Mouse (Mus musculus) kidney, embryonic 16.5 days (tissue): ENCODE measurements around the gene Gatad2a. TPM values are rescaled to one million over a fixed set of nuclear protein-coding genes. Genes with fewer than 3 reads are reported as not detected.

Experiments used
- ATAC-seq: fragments of 200-750 bp; cut with Nextera tagmentation; 2 replicates; pipeline ENCODE4 v1.8.0; 2017; ENCODE audit warnings: moderate TSS enrichment; ENCODE audit not compliant: low FRiP score, low TSS enrichment
- H3K27ac ChIP-seq: fragments of 300-500 bp; sonication (generic); 2 replicates; pipeline ENCODE4 v1.5.1; 2014; ENCODE audit warnings: low read length
- H3K27me3 ChIP-seq: fragments of 300-500 bp; sonication (generic); 2 replicates; pipeline ENCODE4 v1.6.1; 2014; ENCODE audit warnings: low read length, control low read depth, mixed read lengths; ENCODE audit not compliant: insufficient read depth
- H3K36me3 ChIP-seq: fragments of 300-500 bp; sonication (generic); 2 replicates; pipeline ENCODE4 v1.6.1; 2014; ENCODE audit warnings: low read length, control low read depth, mixed read lengths; ENCODE audit not compliant: insufficient read depth
- H3K4me1 ChIP-seq: fragments of 300-500 bp; sonication (generic); 2 replicates; pipeline ENCODE4 v1.6.1; 2014; ENCODE audit warnings: low read length, control low read depth, mixed read lengths; ENCODE audit not compliant: insufficient read depth
- H3K4me2 ChIP-seq: fragments of 300-500 bp; sonication (generic); replicated peaks from 2 replicates; pipeline ENCODE4 v1.6.1; 2014; ENCODE audit warnings: low read depth, low read length
- H3K4me3 ChIP-seq: fragments of 300-500 bp; sonication (generic); 2 replicates; pipeline ENCODE4 v1.5.1; 2014; ENCODE audit warnings: mild to moderate bottlenecking, low read length
- H3K9ac ChIP-seq: fragments of 300-500 bp; sonication (generic); replicated peaks from 2 replicates; pipeline ENCODE4 v1.6.1; 2014; ENCODE audit warnings: low read length
- H3K9me3 ChIP-seq: fragments of 300-500 bp; sonication (generic); 2 replicates; pipeline ENCODE4 v1.6.1; 2016; ENCODE audit warnings: low read length, control low read depth
- WGBS: fragments of 180-500 bp; shearing (Covaris S2); extraction: QIAGEN DNeasy Blood & Tissue Kit; methylation state at CpG from one replicate; pipeline ENCODE4 v1.1.7; 2014; 5-methylcytosine and 5-hydroxymethylcytosine counted together
- polyA plus RNA-seq: library from polyadenylated mRNA; unstranded; fragments of >200 nt; fragmentation: Nextera tagmentation; extraction: Ambion mirVana; gene quantifications from 2 replicates; pipeline ENCODE4 v1.2.1, GENCODE M21; 2015

Gene Gatad2a
- polyA plus RNA-seq, 1 experiment from 2014 or later = 40.6 TPM

- Histone ChIP-seq H3K4me2 (peak overlapping the region; percentile 49), H3K27me3 (peaks cover 90% of the 10 kb centered on the region), H3K27ac (no peak overlapping the region), H3K36me3 (no peaks in the 10 kb centered on the region), H3K9ac (no peak overlapping the region), H3K9me3 (0 out of 2 replicates have a peak, but pooled peaks cover 4% of the 10 kb centered on the region), H3K4me1 (peaks cover 14% of the 10 kb centered on the region), H3K4me3 (peak overlapping the region; percentile 37; the same call in 1 of the 2 replicates)
- no peak for ATAC-seq
- WGBS = 16% methylated on average over 52 of the region's 52 CpGs
Observed at GRCm38 (mm10) chr8:69882833-69883600, 113.2 kb downstream of the Gatad2a start.

- Histone ChIP-seq H3K36me3 (no peaks in the 10 kb centered on the region), H3K9ac (peak overlapping the region; percentile 61), H3K27me3 (peaks cover 82% of the 10 kb centered on the region), H3K9me3 (0 out of 2 replicates have a peak, but pooled peaks cover 4% of the 10 kb centered on the region), H3K4me2 (peak overlapping the region; percentile 49), H3K27ac (no peak overlapping the region), H3K4me3 (peak overlapping the region; percentile 37), H3K4me1 (peaks cover 6% of the 10 kb centered on the region)
- 6% methylated on average over 103 of the region's 103 CpGs for WGBS
- ATAC-seq = peak; percentile 35; the same call in 1 of the 2 replicates
Observed at GRCm38 (mm10) chr8:69882021-69882756, 114.0 kb downstream of the Gatad2a start.

GRCm38 (mm10) chr8:69881261-69881865 is 114.8 kb downstream of the Gatad2a start:
- peaks cover 74% of the 10 kb centered on the region for H3K27me3 ChIP-seq
- H3K9me3 ChIP-seq = 0 out of 2 replicates have a peak, but pooled peaks cover 4% of the 10 kb centered on the region
- ATAC-seq = no peak
- H3K27ac ChIP-seq = no peak overlapping the region
- H3K4me2 ChIP-seq = peak overlapping the region; percentile 49
- 18% methylated on average over 79 of the region's 79 CpGs for WGBS
- H3K4me3 ChIP-seq = peak overlapping the region; percentile 37
- peak overlapping the region; percentile 61 for H3K9ac ChIP-seq
- no peaks in the 10 kb centered on the region for H3K36me3 ChIP-seq
- no peaks in the 10 kb centered on the region; the same call in 1 of the 2 replicates for H3K4me1 ChIP-seq

- ATAC-seq = no peak
- Histone ChIP-seq H3K9me3 (0 out of 2 replicates have a peak, but pooled peaks cover 4% of the 10 kb centered on the region), H3K9ac (no peak overlapping the region), H3K27ac (no peak overlapping the region), H3K4me3 (peak overlapping the region; percentile 37), H3K4me1 (no peaks in the 10 kb centered on the region; the same call in 1 of the 2 replicates), H3K27me3 (peaks cover 68% of the 10 kb centered on the region), H3K4me2 (peak overlapping the region; percentile 49; the same call in 1 of the 2 replicates), H3K36me3 (no peaks in the 10 kb centered on the region)
- 10% methylated on average over 37 of the region's 37 CpGs for WGBS
Observed at GRCm38 (mm10) chr8:69880841-69881240, 115.3 kb downstream of the Gatad2a start.

GRCm38 (mm10) chr8:69879678-69880077 is 116.5 kb downstream of the Gatad2a start:
- Histone ChIP-seq H3K36me3 (no peaks in the 10 kb centered on the region), H3K4me2 (no peak overlapping the region), H3K27me3 (peaks cover 57% of the 10 kb centered on the region), H3K9ac (no peak overlapping the region), H3K27ac (no peak overlapping the region), H3K9me3 (0 out of 2 replicates have a peak, but pooled peaks cover 4% of the 10 kb centered on the region), H3K4me1 (no peaks in the 10 kb centered on the region; the same call in 1 of the 2 replicates), H3K4me3 (no peak overlapping the region)
- WGBS = 69% methylated on average over 8 of the region's 8 CpGs
- no peak for ATAC-seq

GRCm38 (mm10) chr8:69877992-69878391 is 118.2 kb downstream of the Gatad2a start:
- 63% methylated on average over 3 of the region's 3 CpGs for WGBS
- Histone ChIP-seq H3K36me3 (no peaks in the 10 kb centered on the region), H3K27ac (no peak overlapping the region), H3K4me1 (no peaks in the 10 kb centered on the region; the same call in 1 of the 2 replicates), H3K27me3 (peaks cover 40% of the 10 kb centered on the region), H3K4me3 (no peak overlapping the region), H3K4me2 (no peak overlapping the region), H3K9ac (no peak overlapping the region), H3K9me3 (0 out of 2 replicates have a peak, but pooled peaks cover 4% of the 10 kb centered on the region)
- ATAC-seq = no peak

- no peak for ATAC-seq
- WGBS = 87% methylated on average over 4 of the region's 4 CpGs
- Histone ChIP-seq H3K36me3 (no peaks in the 10 kb centered on the region), H3K4me1 (no peaks in the 10 kb centered on the region; the same call in 1 of the 2 replicates), H3K27ac (no peak overlapping the region), H3K9me3 (0 out of 2 replicates have a peak, but pooled peaks cover 2% of the 10 kb centered on the region), H3K4me2 (no peak overlapping the region), H3K27me3 (peaks cover 34% of the 10 kb centered on the region), H3K9ac (no peak overlapping the region), H3K4me3 (no peak overlapping the region)
Observed at GRCm38 (mm10) chr8:69877396-69877795, 118.8 kb downstream of the Gatad2a start.

- no peak overlapping the region for H3K27ac ChIP-seq
- no peak overlapping the region for H3K4me2 ChIP-seq
- peaks cover 30% of the 10 kb centered on the region for H3K27me3 ChIP-seq
- H3K9me3 ChIP-seq = no peaks in the 10 kb centered on the region
- no peaks in the 10 kb centered on the region for H3K36me3 ChIP-seq
- no peaks in the 10 kb centered on the region for H3K4me1 ChIP-seq
- no peak for ATAC-seq
- 72% methylated on average over 10 of the region's 10 CpGs for WGBS
- H3K4me3 ChIP-seq = no peak overlapping the region
- H3K9ac ChIP-seq = no peak overlapping the region
Observed at GRCm38 (mm10) chr8:69876967-69877366, 119.2 kb downstream of the Gatad2a start.

- Histone ChIP-seq H3K4me2 (no peak overlapping the region), H3K36me3 (no peaks in the 10 kb centered on the region), H3K27me3 (peaks cover 21% of the 10 kb centered on the region), H3K27ac (no peak overlapping the region), H3K4me1 (no peaks in the 10 kb centered on the region), H3K4me3 (no peak overlapping the region), H3K9me3 (no peaks in the 10 kb centered on the region), H3K9ac (no peak overlapping the region)
- ATAC-seq = no peak
- 33% methylated on average over 10 of the region's 10 CpGs for WGBS
Observed at GRCm38 (mm10) chr8:69876097-69876496, 120.1 kb downstream of the Gatad2a start.
